Mouse (Mus musculus) forebrain, embryonic 10.5 days (tissue): ENCODE results near the gene Gm49342. TPM values are rescaled to one million over a fixed set of nuclear protein-coding genes. Genes with fewer than 3 reads are reported as not detected.
A peak's percentile ranks its signal among the peaks of the same experiment; 100 is the strongest.
"Not testable (repeated sequence)": the region's sequence is repeated elsewhere in the genome, so short reads cannot be mapped to it uniquely, and the experiment has no call there.

Source experiments
- DNase-seq: peaks from one replicate; pipeline ENCODE4 v3.0.0-alpha.2; 2017; ENCODE audit warnings: low spot score; ENCODE audit errors: extremely low spot score
- H3K27ac ChIP-seq: fragments of 300-500 bp; sonication (generic); 2 replicates; pipeline ENCODE4 v1.5.1; 2016; ENCODE audit warnings: mild to moderate bottlenecking
- H3K27me3 ChIP-seq: fragments of 300-500 bp; sonication (generic); 2 replicates; pipeline ENCODE4 v1.6.1; 2016; ENCODE audit warnings: mild to moderate bottlenecking; ENCODE audit not compliant: poor library complexity, severe bottlenecking
- H3K36me3 ChIP-seq: fragments of 300-500 bp; sonication (generic); replicated peaks from 2 replicates; pipeline ENCODE4 v1.6.1; 2016; ENCODE audit warnings: mild to moderate bottlenecking, moderate library complexity
- H3K4me1 ChIP-seq: fragments of 300-500 bp; sonication (generic); 2 replicates; pipeline ENCODE4 v1.6.1; 2016
- H3K4me3 ChIP-seq: fragments of 300-500 bp; sonication (generic); 2 replicates; pipeline ENCODE4 v1.5.1; 2016; ENCODE audit warnings: mild to moderate bottlenecking, moderate library complexity
- H3K9me3 ChIP-seq: fragments of 300-500 bp; sonication (generic); 2 replicates; pipeline ENCODE4 v1.6.1; 2016; ENCODE audit warnings: mild to moderate bottlenecking, moderate library complexity
- WGBS: fragments of 180-500 bp; shearing (Covaris S2); methylation state at CpG from one replicate; pipeline ENCODE4 v1.1.7; 2016; 5-methylcytosine and 5-hydroxymethylcytosine counted together
- polyA plus RNA-seq: library from polyadenylated mRNA; unstranded; fragments of >200 nt; fragmentation: Nextera tagmentation; extraction: Ambion mirVana; gene quantifications from 2 replicates; pipeline ENCODE4 v1.2.1, GENCODE M21; 2016

Gene Gm49342
- polyA plus RNA-seq = not detected in 2 replicates

GRCm38 (mm10) chr14:50943932-50944667 lies at the start of gene Gm49342:
Gm49342 (plus strand) TSS chr14:50944517.
- WGBS = 19% methylated on average over 31 of the region's 31 CpGs

GRCm38 (mm10) chr14:50895407-50895806 lies 48.9 kb upstream of the Gm49342 start:
- no peaks in the 10 kb centered on the region for H3K36me3 ChIP-seq
- peaks cover 33% of the 10 kb centered on the region for H3K27me3 ChIP-seq
- no peak overlapping the region for H3K27ac ChIP-seq
- peaks cover 18% of the 10 kb centered on the region for H3K4me1 ChIP-seq
- H3K4me3 ChIP-seq = no peak overlapping the region
- no peak for DNase-seq
- no peaks in the 10 kb centered on the region for H3K9me3 ChIP-seq

More at GRCm38 (mm10) chr14:50943932-50944667, at the start of gene Gm49342:
- peaks cover 11% of the 10 kb centered on the region for H3K36me3 ChIP-seq
- H3K4me1 ChIP-seq = peaks cover 14% of the 10 kb centered on the region
- H3K9me3 ChIP-seq = no peaks in the 10 kb centered on the region
- peak; percentile 98 for DNase-seq
- no peaks in the 10 kb centered on the region for H3K27me3 ChIP-seq
- H3K4me3 ChIP-seq = peak within 1 kb of the TSS; percentile 57
- H3K27ac ChIP-seq = peak within 1 kb of the TSS; percentile 89

- peaks cover 33% of the 10 kb centered on the region for H3K27me3 ChIP-seq
- H3K27ac ChIP-seq = 0 out of 2 replicates have a peak overlapping the region, but pooled peaks have one; percentile 6
- peaks cover 18% of the 10 kb centered on the region for H3K4me1 ChIP-seq
- WGBS = 17% methylated on average over 19 of the region's 19 CpGs
- DNase-seq = no peak
- H3K36me3 ChIP-seq = no peaks in the 10 kb centered on the region
- H3K4me3 ChIP-seq = peak overlapping the region; percentile 58
- H3K9me3 ChIP-seq = no peaks in the 10 kb centered on the region
These were observed 48.2 kb upstream of the Gm49342 start for GRCm38 (mm10) chr14:50895985-50896746.

- 0 out of 2 replicates have a peak overlapping the region, but pooled peaks have one; percentile 6 for H3K27ac ChIP-seq
- 17% methylated on average over 23 of the region's 23 CpGs for WGBS
- peaks cover 18% of the 10 kb centered on the region for H3K4me1 ChIP-seq
- H3K36me3 ChIP-seq = no peaks in the 10 kb centered on the region
- peak overlapping the region; percentile 58 for H3K4me3 ChIP-seq
- peaks cover 33% of the 10 kb centered on the region for H3K27me3 ChIP-seq
- DNase-seq = no peak
- H3K9me3 ChIP-seq = no peaks in the 10 kb centered on the region
These were observed 47.5 kb upstream of the Gm49342 start for GRCm38 (mm10) chr14:50896747-50897373.

GRCm38 (mm10) chr14:50897374-50897765 lies 46.9 kb upstream of the Gm49342 start, which contains the start of gene Klhl33:
Klhl33 (minus strand) TSS chr14:50897507.
- no peak for DNase-seq
- Histone ChIP-seq H3K27ac (0 out of 2 replicates have a peak within 1 kb of the TSS, but pooled peaks have one; percentile 6), H3K4me1 (peaks cover 18% of the 10 kb centered on the region), H3K27me3 (peaks cover 33% of the 10 kb centered on the region), H3K4me3 (peak within 1 kb of the TSS; percentile 58), H3K36me3 (no peaks in the 10 kb centered on the region), H3K9me3 (no peaks in the 10 kb centered on the region)
- WGBS = 41% methylated on average over 7 of the region's 7 CpGs

GRCm38 (mm10) chr14:50897992-50898391 lies 46.3 kb upstream of the Gm49342 start:
- not testable (repeated sequence) for H3K36me3 ChIP-seq, H3K27ac ChIP-seq, H3K9me3 ChIP-seq, H3K4me3 ChIP-seq, DNase-seq
- WGBS = 87% methylated on average over 2 of the region's 2 CpGs
- Histone ChIP-seq H3K4me1 (peaks cover 18% of the 10 kb centered on the region), H3K27me3 (peaks cover 33% of the 10 kb centered on the region)

- peaks cover 9% of the 10 kb centered on the region for H3K4me1 ChIP-seq
- 4% methylated on average over 26 of the region's 26 CpGs for WGBS
- DNase-seq = peak; percentile 69
- H3K4me3 ChIP-seq = peak overlapping the region; percentile 60
- H3K9me3 ChIP-seq = no peaks in the 10 kb centered on the region
- no peaks in the 10 kb centered on the region for H3K36me3 ChIP-seq
- H3K27ac ChIP-seq = peak overlapping the region; percentile 78
- H3K27me3 ChIP-seq = no peaks in the 10 kb centered on the region
These were observed 40.1 kb upstream of the Gm49342 start for GRCm38 (mm10) chr14:50903973-50904827.

- no peaks in the 10 kb centered on the region for H3K9me3 ChIP-seq
- DNase-seq = no peak
- H3K36me3 ChIP-seq = no peaks in the 10 kb centered on the region
- no peak overlapping the region for H3K4me3 ChIP-seq
- peaks cover 9% of the 10 kb centered on the region for H3K4me1 ChIP-seq
- no peak overlapping the region for H3K27ac ChIP-seq
- WGBS = 83% methylated on average over 4 of the region's 4 CpGs
- H3K27me3 ChIP-seq = no peaks in the 10 kb centered on the region
These were observed 39.5 kb upstream of the Gm49342 start for GRCm38 (mm10) chr14:50904828-50905129.

- H3K9me3 ChIP-seq, H3K36me3 ChIP-seq, H3K4me1 ChIP-seq, H3K27ac ChIP-seq, H3K4me3 ChIP-seq, H3K27me3 ChIP-seq, DNase-seq: not testable (repeated sequence)
These were observed 39.0 kb upstream of the Gm49342 start for GRCm38 (mm10) chr14:50905327-50905726.

- Histone ChIP-seq H3K36me3 (peaks cover 27% of the 10 kb centered on the region), H3K27ac (no peak overlapping the region), H3K4me3 (no peak overlapping the region), H3K4me1 (peaks cover 12% of the 10 kb centered on the region), H3K9me3 (no peaks in the 10 kb centered on the region), H3K27me3 (no peaks in the 10 kb centered on the region)
- 76% methylated on average over 4 of the region's 4 CpGs for WGBS
- DNase-seq = no peak
These were observed 36.2 kb upstream of the Gm49342 start for GRCm38 (mm10) chr14:50908126-50908525.

GRCm38 (mm10) chr14:50911356-50911755 lies 33.0 kb upstream of the Gm49342 start:
- no peak for DNase-seq
- 46% methylated on average over 3 of the region's 3 CpGs for WGBS
- Histone ChIP-seq H3K9me3 (no peaks in the 10 kb centered on the region), H3K27me3 (no peaks in the 10 kb centered on the region), H3K4me1 (peaks cover 3% of the 10 kb centered on the region; the same call in 1 of the 2 replicates), H3K4me3 (no peak overlapping the region), H3K27ac (no peak overlapping the region), H3K36me3 (peaks cover 57% of the 10 kb centered on the region)

- H3K4me3 ChIP-seq = peak overlapping the region; percentile 86
- WGBS = 75% methylated on average over 1 of the region's 1 CpGs
- peaks cover 52% of the 10 kb centered on the region for H3K36me3 ChIP-seq
- H3K4me1 ChIP-seq = peaks cover 25% of the 10 kb centered on the region
- H3K9me3 ChIP-seq, DNase-seq, H3K27ac ChIP-seq, H3K27me3 ChIP-seq: not testable (repeated sequence)
These were observed 20.9 kb upstream of the Gm49342 start for GRCm38 (mm10) chr14:50923437-50923836.
